47 mouse cellular contexts compared by ENCODE assay signal in the genomic region with DNA sequence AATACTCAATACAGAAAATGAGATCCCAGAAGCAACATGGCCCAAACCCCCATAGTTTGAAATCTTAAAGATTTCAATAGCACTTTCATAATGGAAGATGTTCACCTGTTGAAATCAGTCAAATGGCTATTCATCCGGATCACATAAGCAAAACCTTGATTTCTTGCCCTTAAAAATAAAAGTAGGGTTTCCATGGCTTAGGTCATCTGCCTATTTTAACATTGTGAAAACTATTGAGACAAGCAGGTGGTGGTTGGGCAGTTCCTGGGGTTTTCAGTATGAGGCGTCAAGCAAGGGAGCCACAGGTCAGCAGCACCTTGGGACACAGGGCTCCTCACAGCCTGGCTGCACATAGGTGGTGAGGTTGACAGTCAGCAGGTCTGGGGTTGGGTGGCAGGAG. TPM values are rescaled to one million over a fixed set of nuclear protein-coding genes. Genes with fewer than 3 reads are reported as not detected.
"Had no signal": no experiment of that assay in that cellular context is flagged by ENCODE, and none has a peak within 500 bp of the region (broad histone marks: within the 10 kb centered on the region; RNA-seq: fewer than 3 reads in every experiment).

No protein-coding gene starts in this region.

- H3K36me3 ChIP-seq: limb, embryonic 10.5 days; limb, embryonic 12.5 days; limb, embryonic 13.5 days; limb, embryonic 15.5 days; liver, embryonic 12.5 days; liver, embryonic 13.5 days; liver, embryonic 15.5 days; lung, embryonic 15.5 days; midbrain, embryonic 10.5 days; midbrain, embryonic 12.5 days; midbrain, embryonic 13.5 days; midbrain, embryonic 15.5 days; neural tube, embryonic 12.5 days had no signal

- H3K9me3 ChIP-seq: limb, embryonic 10.5 days; limb, embryonic 12.5 days; limb, embryonic 13.5 days; limb, embryonic 15.5 days; liver, embryonic 12.5 days; liver, embryonic 13.5 days; liver, embryonic 15.5 days; lung, embryonic 15.5 days; megakaryocyte, embryonic 14.5 days; midbrain, embryonic 10.5 days; midbrain, embryonic 12.5 days; midbrain, embryonic 13.5 days; midbrain, embryonic 15.5 days; neural tube, embryonic 12.5 days had no signal

- H3K9ac ChIP-seq: limb, embryonic 12.5 days; limb, embryonic 13.5 days; limb, embryonic 15.5 days; liver, embryonic 12.5 days; liver, embryonic 13.5 days; liver, embryonic 14.5 days; liver, embryonic 15.5 days; liver, postnatal 0 days; lung, embryonic 14.5 days; lung, embryonic 15.5 days; midbrain, embryonic 12.5 days; midbrain, embryonic 13.5 days; midbrain, embryonic 15.5 days; neural tube, embryonic 12.5 days had no signal

- H3K4me1 ChIP-seq: limb, embryonic 10.5 days; limb, embryonic 12.5 days; limb, embryonic 13.5 days; limb, embryonic 15.5 days; liver, embryonic 12.5 days; liver, embryonic 13.5 days; liver, embryonic 15.5 days; lung, embryonic 15.5 days; megakaryocyte, embryonic 14.5 days; midbrain, embryonic 10.5 days; midbrain, embryonic 12.5 days; midbrain, embryonic 13.5 days; midbrain, embryonic 15.5 days; neural tube, embryonic 12.5 days had no signal

- H3K4me3 ChIP-seq: limb, embryonic 10.5 days; limb, embryonic 12.5 days; limb, embryonic 13.5 days; limb, embryonic 15.5 days; liver, embryonic 12.5 days; liver, embryonic 13.5 days; liver, embryonic 15.5 days; lung, embryonic 15.5 days; megakaryocyte, embryonic 14.5 days; midbrain, embryonic 10.5 days; midbrain, embryonic 12.5 days; midbrain, embryonic 13.5 days; midbrain, embryonic 15.5 days; myocyte; neural tube, embryonic 12.5 days had no signal

- H3K27me3 ChIP-seq: limb, embryonic 12.5 days; limb, embryonic 13.5 days; limb, embryonic 15.5 days; liver, embryonic 12.5 days; liver, embryonic 13.5 days; liver, embryonic 15.5 days; lung, embryonic 15.5 days; megakaryocyte, embryonic 14.5 days; midbrain, embryonic 12.5 days; midbrain, embryonic 13.5 days; midbrain, embryonic 15.5 days; neural tube, embryonic 12.5 days had no signal

- ATAC-seq: liver, embryonic 12.5 days; liver, postnatal 0 days; lung, postnatal 0 days; midbrain, embryonic 13.5 days; midbrain, embryonic 15.5 days; midbrain, embryonic 16.5 days had no signal

- DNase-seq: left cerebral cortex, postnatal 4 days; liver; liver, embryonic 13.5 days; liver, postnatal 0 days; lung, adult 18-20 months; lung, adult 2 months; lung, embryonic 14.5 days; lung, postnatal 10 days; lung, postnatal 14 days; lung, postnatal 36 days; lung, postnatal 4 days; midbrain, embryonic 14.5 days had no signal

- H3K4me2 ChIP-seq: limb, embryonic 12.5 days; limb, embryonic 13.5 days; limb, embryonic 15.5 days; liver, embryonic 11.5 days; liver, embryonic 12.5 days; liver, embryonic 13.5 days; liver, embryonic 15.5 days; lung, embryonic 14.5 days; lung, embryonic 15.5 days; midbrain, embryonic 11.5 days; midbrain, embryonic 12.5 days; midbrain, embryonic 13.5 days; midbrain, embryonic 15.5 days; neural tube, embryonic 12.5 days had no signal

- H3K27ac ChIP-seq: limb, embryonic 10.5 days; limb, embryonic 12.5 days; limb, embryonic 13.5 days; limb, embryonic 15.5 days; liver, embryonic 12.5 days; liver, embryonic 13.5 days; liver, embryonic 14.5 days; liver, embryonic 15.5 days; lung, embryonic 15.5 days; macrophage; midbrain, embryonic 10.5 days; midbrain, embryonic 12.5 days; midbrain, embryonic 13.5 days; midbrain, embryonic 15.5 days; neural tube, embryonic 12.5 days had no signal

RNA-seq across cellular contexts. Expression of gene Krtap3-2, which starts 0.5 kb away (rescaled TPM):
- total RNA-seq: left cerebral cortex, postnatal 10 days; left cerebral cortex, postnatal 14 days; left cerebral cortex, postnatal 25 days; left cerebral cortex, postnatal 36 days; left cerebral cortex, postnatal 4 days; liver, adult 2 months; megakaryocyte progenitor cell, adult 5-6 weeks; megakaryocyte, adult 5-6 weeks; megakaryocyte-erythroid progenitor cell, adult 5-6 weeks; midbrain, postnatal 0 days; monocyte, adult 5-6 weeks had no signal
- polyA plus RNA-seq: limb, embryonic 10.5 days; limb, embryonic 11.5 days; limb, embryonic 12.5 days; limb, embryonic 13.5 days; limb, embryonic 14.5 days; limb, embryonic 15.5 days; liver, adult 2 months; liver, embryonic 11.5 days; liver, embryonic 12.5 days; liver, embryonic 13.5 days; liver, embryonic 14.5 days; liver, embryonic 15.5 days; liver, embryonic 16.5 days; liver, postnatal 0 days; lung, embryonic 14.5 days; lung, embryonic 15.5 days; lung, embryonic 16.5 days; lung, postnatal 0 days; macrophage; midbrain, embryonic 10.5 days; midbrain, embryonic 11.5 days; midbrain, embryonic 12.5 days; midbrain, embryonic 13.5 days; midbrain, embryonic 14.5 days; midbrain, embryonic 15.5 days; midbrain, embryonic 16.5 days; midbrain, postnatal 0 days; myocyte; neural tube, embryonic 11.5 days; neural tube, embryonic 12.5 days had no signal

RNA-seq across cellular contexts. Expression of gene Gm11939, which starts 3.1 kb away (rescaled TPM):
- total RNA-seq: left cerebral cortex, postnatal 10 days; left cerebral cortex, postnatal 14 days; left cerebral cortex, postnatal 25 days; left cerebral cortex, postnatal 36 days; left cerebral cortex, postnatal 4 days; liver, adult 2 months; megakaryocyte progenitor cell, adult 5-6 weeks; megakaryocyte, adult 5-6 weeks; megakaryocyte-erythroid progenitor cell, adult 5-6 weeks; midbrain, postnatal 0 days; monocyte, adult 5-6 weeks had no signal
- polyA plus RNA-seq: limb, embryonic 10.5 days; limb, embryonic 11.5 days; limb, embryonic 12.5 days; limb, embryonic 13.5 days; limb, embryonic 14.5 days; limb, embryonic 15.5 days; liver, adult 2 months; liver, embryonic 11.5 days; liver, embryonic 12.5 days; liver, embryonic 13.5 days; liver, embryonic 14.5 days; liver, embryonic 15.5 days; liver, embryonic 16.5 days; liver, postnatal 0 days; lung, adult 2 months; lung, embryonic 14.5 days; lung, embryonic 15.5 days; lung, embryonic 16.5 days; lung, postnatal 0 days; macrophage; midbrain, embryonic 10.5 days; midbrain, embryonic 11.5 days; midbrain, embryonic 12.5 days; midbrain, embryonic 13.5 days; midbrain, embryonic 14.5 days; midbrain, embryonic 15.5 days; midbrain, embryonic 16.5 days; midbrain, postnatal 0 days; myocyte; neural tube, embryonic 11.5 days; neural tube, embryonic 12.5 days had no signal

RNA-seq across cellular contexts. Expression of gene Krtap3-3, which starts 5.5 kb away (rescaled TPM):
- total RNA-seq: left cerebral cortex, postnatal 10 days; left cerebral cortex, postnatal 14 days; left cerebral cortex, postnatal 25 days; left cerebral cortex, postnatal 36 days; left cerebral cortex, postnatal 4 days; liver, adult 2 months; megakaryocyte progenitor cell, adult 5-6 weeks; megakaryocyte, adult 5-6 weeks; megakaryocyte-erythroid progenitor cell, adult 5-6 weeks; midbrain, postnatal 0 days; monocyte, adult 5-6 weeks had no signal
- polyA plus RNA-seq: limb, embryonic 10.5 days; limb, embryonic 11.5 days; limb, embryonic 12.5 days; limb, embryonic 13.5 days; liver, adult 2 months; liver, embryonic 11.5 days; liver, embryonic 12.5 days; liver, embryonic 13.5 days; liver, embryonic 14.5 days; liver, embryonic 15.5 days; liver, embryonic 16.5 days; liver, postnatal 0 days; lung, embryonic 14.5 days; lung, embryonic 15.5 days; lung, embryonic 16.5 days; lung, postnatal 0 days; macrophage; midbrain, embryonic 10.5 days; midbrain, embryonic 11.5 days; midbrain, embryonic 12.5 days; midbrain, embryonic 13.5 days; midbrain, embryonic 14.5 days; midbrain, embryonic 15.5 days; midbrain, embryonic 16.5 days; midbrain, postnatal 0 days; myocyte; neural tube, embryonic 11.5 days; neural tube, embryonic 12.5 days had no signal

RNA-seq across cellular contexts. Expression of gene Krtap3-1, which starts 10.2 kb away (rescaled TPM):
- total RNA-seq: left cerebral cortex, postnatal 10 days; left cerebral cortex, postnatal 14 days; left cerebral cortex, postnatal 25 days; left cerebral cortex, postnatal 36 days; left cerebral cortex, postnatal 4 days; liver, adult 2 months; megakaryocyte progenitor cell, adult 5-6 weeks; megakaryocyte, adult 5-6 weeks; megakaryocyte-erythroid progenitor cell, adult 5-6 weeks; midbrain, postnatal 0 days; monocyte, adult 5-6 weeks had no signal
- polyA plus RNA-seq: limb, embryonic 10.5 days; limb, embryonic 11.5 days; limb, embryonic 12.5 days; limb, embryonic 13.5 days; limb, embryonic 14.5 days; liver, adult 2 months; liver, embryonic 11.5 days; liver, embryonic 12.5 days; liver, embryonic 13.5 days; liver, embryonic 14.5 days; liver, embryonic 15.5 days; liver, embryonic 16.5 days; liver, postnatal 0 days; lung, adult 2 months; lung, embryonic 14.5 days; lung, embryonic 15.5 days; lung, embryonic 16.5 days; lung, postnatal 0 days; macrophage; midbrain, embryonic 10.5 days; midbrain, embryonic 11.5 days; midbrain, embryonic 12.5 days; midbrain, embryonic 13.5 days; midbrain, embryonic 14.5 days; midbrain, embryonic 15.5 days; midbrain, embryonic 16.5 days; midbrain, postnatal 0 days; myocyte; neural tube, embryonic 11.5 days; neural tube, embryonic 12.5 days had no signal

RNA-seq across cellular contexts. Expression of gene Krt40, which starts 13.2 kb away (rescaled TPM):
- total RNA-seq: left cerebral cortex, postnatal 10 days; left cerebral cortex, postnatal 14 days; left cerebral cortex, postnatal 25 days; left cerebral cortex, postnatal 36 days; left cerebral cortex, postnatal 4 days; liver, adult 2 months; megakaryocyte progenitor cell, adult 5-6 weeks; megakaryocyte, adult 5-6 weeks; megakaryocyte-erythroid progenitor cell, adult 5-6 weeks; midbrain, postnatal 0 days; monocyte, adult 5-6 weeks had no signal
- polyA plus RNA-seq: limb, embryonic 10.5 days; limb, embryonic 11.5 days; limb, embryonic 12.5 days; limb, embryonic 13.5 days; limb, embryonic 14.5 days; limb, embryonic 15.5 days; liver, adult 2 months; liver, embryonic 12.5 days; liver, embryonic 13.5 days; liver, embryonic 14.5 days; liver, embryonic 15.5 days; liver, embryonic 16.5 days; liver, postnatal 0 days; lung, adult 2 months; lung, embryonic 15.5 days; lung, embryonic 16.5 days; lung, postnatal 0 days; macrophage; midbrain, embryonic 10.5 days; midbrain, embryonic 11.5 days; midbrain, embryonic 12.5 days; midbrain, embryonic 13.5 days; midbrain, embryonic 14.5 days; midbrain, embryonic 15.5 days; midbrain, embryonic 16.5 days; midbrain, postnatal 0 days; myocyte; neural tube, embryonic 11.5 days; neural tube, embryonic 12.5 days had no signal
